Mouse (Mus musculus) midbrain, embryonic 12.5 days (tissue): Measurements from ENCODE around the gene Abca2. TPM values are rescaled to one million over a fixed set of nuclear protein-coding genes. Genes with fewer than 3 reads are reported as not detected.

Experiments used
- ATAC-seq: fragments of 200-750 bp; cut with Nextera tagmentation; 2 replicates; pipeline ENCODE4 v1.8.0; 2017; ENCODE audit warnings: low read depth, moderate TSS enrichment, moderate library complexity; ENCODE audit not compliant: low FRiP score
- H3K27ac ChIP-seq: fragments of 300-500 bp; sonication (generic); replicated peaks from 2 replicates; pipeline ENCODE4 v1.5.1; 2016; ENCODE audit warnings: mild to moderate bottlenecking
- H3K27me3 ChIP-seq: fragments of 300-500 bp; sonication (generic); 2 replicates; pipeline ENCODE4 v1.6.1; 2016; ENCODE audit warnings: mild to moderate bottlenecking
- H3K36me3 ChIP-seq: fragments of 300-500 bp; sonication (generic); 2 replicates; pipeline ENCODE4 v1.6.1; 2016
- H3K4me1 ChIP-seq: fragments of 300-500 bp; sonication (generic); 2 replicates; pipeline ENCODE4 v1.6.1; 2016
- H3K4me2 ChIP-seq: fragments of 300-500 bp; sonication (generic); replicated peaks from 2 replicates; pipeline ENCODE4 v1.6.1; 2016; ENCODE audit warnings: mild to moderate bottlenecking, moderate library complexity
- H3K4me3 ChIP-seq: fragments of 300-500 bp; sonication (generic); 2 replicates; pipeline ENCODE4 v1.5.1; 2016; ENCODE audit warnings: mild to moderate bottlenecking
- H3K9ac ChIP-seq: fragments of 300-500 bp; sonication (generic); replicated peaks from 2 replicates; pipeline ENCODE4 v1.6.1; 2016; ENCODE audit warnings: mild to moderate bottlenecking, moderate library complexity
- H3K9me3 ChIP-seq: fragments of 300-500 bp; sonication (generic); 2 replicates; pipeline ENCODE4 v1.6.1; 2016; ENCODE audit warnings: mild to moderate bottlenecking
- WGBS: fragments of 180-500 bp; shearing (Covaris S2); methylation state at CpG from one replicate; pipeline ENCODE4 v1.1.7; 2016; 5-methylcytosine and 5-hydroxymethylcytosine counted together
- polyA plus RNA-seq: library from polyadenylated mRNA; unstranded; fragments of >200 nt; fragmentation: Nextera tagmentation; extraction: Ambion mirVana; gene quantifications from 2 replicates; pipeline ENCODE4 v1.2.1, GENCODE M21; 2016

The Abca2 gene
- polyA plus RNA-seq, result 9.4 and 10.3 TPM in 2 replicates

DNA sequence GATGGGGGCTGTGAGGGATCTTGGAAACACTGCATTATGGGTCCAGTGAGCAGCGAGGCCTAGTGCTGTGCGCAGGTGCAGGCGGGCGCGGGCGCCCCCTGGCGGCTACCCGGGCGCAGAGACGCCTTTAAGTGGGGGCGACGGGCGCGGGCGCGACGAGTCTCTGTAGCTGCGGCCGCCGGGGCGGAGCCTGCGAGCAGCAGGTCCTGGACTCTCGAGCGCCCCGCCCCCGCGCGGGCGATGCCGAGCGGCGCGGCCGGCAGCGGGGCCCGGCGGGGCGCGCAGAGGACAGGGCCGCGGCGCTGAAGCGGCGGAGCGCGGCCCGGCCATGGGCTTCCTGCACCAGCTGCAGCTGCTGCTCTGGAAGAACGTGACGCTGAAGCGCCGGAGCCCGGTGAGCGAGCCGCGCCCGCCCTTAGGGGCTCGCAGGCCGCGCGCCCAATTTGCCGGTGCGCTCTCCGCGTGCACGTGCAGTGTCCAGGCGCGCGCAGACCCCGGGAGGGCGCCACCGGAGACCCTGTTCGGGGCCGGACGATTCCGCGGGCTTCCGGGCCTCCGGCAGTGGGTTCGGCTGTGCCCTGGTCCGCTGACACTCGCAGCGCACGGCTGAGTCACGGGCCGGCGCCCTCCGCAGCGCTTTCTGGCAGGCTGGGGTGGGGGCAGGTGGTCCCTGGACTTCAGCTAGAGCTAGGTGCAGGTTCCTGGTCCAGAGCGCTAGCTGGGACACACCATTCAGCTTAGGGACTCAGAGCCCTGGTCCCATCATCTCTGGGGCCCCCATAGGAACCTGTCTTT is at the start of gene Abca2:
Gene Abca2 (plus strand): TSS at position 262 of the 795 bp plus-strand sequence.
- Histone ChIP-seq H3K4me3 (peak within 1 kb of the TSS; percentile 78), H3K4me1 (peaks cover 22% of the 10 kb centered on the region), H3K9me3 (no peaks in the 10 kb centered on the region), H3K4me2 (peak within 1 kb of the TSS; percentile 91), H3K27me3 (peaks cover 49% of the 10 kb centered on the region), H3K9ac (peak within 1 kb of the TSS; percentile 87), H3K27ac (peak within 1 kb of the TSS; percentile 85), H3K36me3 (no peaks in the 10 kb centered on the region)
- peak; percentile 88 for ATAC-seq
- WGBS, result under 1% methylated on average over 60 of the region's 89 CpGs

DNA sequence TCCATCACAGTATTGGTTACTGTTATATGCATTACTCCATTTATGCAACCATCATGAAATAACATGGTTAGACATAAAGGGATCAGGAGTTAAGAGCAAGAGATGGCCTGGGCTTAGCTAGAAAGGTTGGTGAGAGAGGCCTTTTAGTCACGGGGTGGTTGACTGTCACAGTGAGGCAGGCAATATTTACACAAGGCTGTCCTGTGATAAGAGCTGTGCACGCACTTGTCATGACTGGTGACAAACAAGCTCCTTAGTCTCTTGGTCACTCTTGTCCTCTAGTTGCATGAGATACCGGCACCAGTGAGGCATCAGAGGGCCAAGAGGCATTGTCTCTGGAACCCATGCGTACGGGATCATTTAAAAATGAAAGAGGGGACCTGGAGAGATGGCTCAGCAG is 44.0 kb upstream of the Abca2 start:
- Histone ChIP-seq H3K27me3 (no peaks in the 10 kb centered on the region), H3K4me3 (no peak overlapping the region), H3K9me3 (no peaks in the 10 kb centered on the region), H3K27ac (no peak overlapping the region), H3K4me1 (no peaks in the 10 kb centered on the region), H3K4me2 (no peak overlapping the region), H3K36me3 (no peaks in the 10 kb centered on the region), H3K9ac (no peak overlapping the region)
- 76% methylated on average over 5 of the region's 5 CpGs for whole genome bisulfite sequencing
- ATAC-seq, result no peak

DNA sequence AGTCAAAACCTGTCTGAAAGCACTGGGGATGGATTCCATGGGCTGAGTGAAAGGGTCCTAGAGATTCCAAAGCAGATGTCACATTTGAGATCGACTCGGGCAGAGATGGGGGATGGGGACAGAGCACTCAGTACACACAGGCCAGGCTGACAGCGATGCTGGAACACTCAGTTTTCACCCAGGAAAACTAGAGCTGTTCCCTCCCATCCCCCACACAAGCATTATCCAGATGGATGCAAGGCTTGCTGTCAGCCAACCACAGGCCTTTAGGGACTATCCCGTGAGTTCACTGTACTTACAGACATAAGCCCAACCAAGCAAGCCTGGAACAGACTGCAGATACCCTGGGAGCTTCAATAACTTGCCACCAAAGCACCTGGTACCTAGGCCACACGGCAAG is 37.2 kb upstream of the Abca2 start:
- no peak for ATAC-seq
- WGBS, result 80% methylated on average over 5 of the region's 5 CpGs
- peaks cover 35% of the 10 kb centered on the region for H3K27me3 ChIP-seq
- no peak overlapping the region for H3K4me3 ChIP-seq
- peaks cover 12% of the 10 kb centered on the region for H3K4me1 ChIP-seq
- H3K9me3 ChIP-seq, result no peaks in the 10 kb centered on the region
- no peak overlapping the region for H3K9ac ChIP-seq
- no peaks in the 10 kb centered on the region for H3K36me3 ChIP-seq
- H3K27ac ChIP-seq, result no peak overlapping the region
- no peak overlapping the region for H3K4me2 ChIP-seq

- no peak for ATAC-seq
- Histone ChIP-seq H3K27ac (no peak overlapping the region), H3K9me3 (no peaks in the 10 kb centered on the region), H3K36me3 (no peaks in the 10 kb centered on the region), H3K4me1 (peaks cover 15% of the 10 kb centered on the region), H3K27me3 (peaks cover 67% of the 10 kb centered on the region), H3K4me2 (no peak overlapping the region), H3K9ac (no peak overlapping the region), H3K4me3 (no peak overlapping the region)
- WGBS, result 43% methylated on average over 3 of the region's 3 CpGs
Observed at GRCm38 (mm10) chr2:25394281-25395221, 34.0 kb upstream of the Abca2 start.

DNA sequence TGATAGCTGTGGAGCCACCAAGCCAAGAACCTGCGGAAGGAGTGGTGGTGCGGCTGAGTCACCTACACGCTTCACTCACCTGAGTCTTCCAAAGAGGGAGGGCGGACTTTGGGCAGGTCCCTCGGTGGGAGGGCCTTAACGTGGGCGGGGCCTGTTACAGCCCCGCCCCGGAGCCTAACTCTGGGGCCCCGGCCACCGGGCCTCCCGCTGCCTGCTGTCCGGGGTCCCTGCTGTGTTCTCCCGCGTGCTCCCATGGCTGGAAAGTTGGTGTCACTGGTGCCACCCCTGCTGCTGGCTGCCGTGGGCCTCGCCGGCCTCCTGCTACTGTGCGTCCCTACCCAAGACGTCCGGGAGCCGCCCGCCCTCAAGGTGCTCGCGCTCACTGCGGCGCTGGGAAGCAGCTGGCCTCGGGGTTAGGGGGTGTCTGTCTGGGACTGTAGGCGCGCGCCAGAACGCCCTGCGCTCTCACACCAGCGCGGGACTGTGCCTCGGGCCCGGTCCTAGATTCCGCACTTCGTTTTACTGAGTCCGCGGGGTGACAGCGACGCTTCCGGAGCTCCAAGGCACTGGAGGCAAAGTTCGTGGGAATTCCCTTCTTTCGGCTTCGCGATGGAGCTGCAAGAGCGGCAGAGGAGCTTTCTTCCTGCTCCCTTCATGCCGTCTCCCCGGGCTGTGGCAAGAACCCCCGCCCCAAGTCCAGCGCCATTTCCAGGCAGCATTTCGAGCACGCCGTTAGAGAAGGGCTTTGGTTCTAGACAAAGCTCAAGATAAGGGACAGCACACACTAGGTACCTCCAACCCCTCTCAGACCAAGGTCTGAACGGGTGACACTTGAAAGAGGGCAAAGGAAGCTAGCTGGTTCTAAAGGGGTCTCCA is 32.5 kb upstream of the Abca2 start, which contains the start of gene Entpd2:
Gene Entpd2 (plus strand): TSS at position 154 of the 876 bp plus-strand sequence.
- Histone ChIP-seq H3K27me3 (peaks cover 82% of the 10 kb centered on the region), H3K4me1 (peaks cover 22% of the 10 kb centered on the region), H3K4me3 (peak within 1 kb of the TSS; percentile 34), H3K36me3 (no peaks in the 10 kb centered on the region), H3K9me3 (no peaks in the 10 kb centered on the region), H3K4me2 (peak within 1 kb of the TSS; percentile 58), H3K9ac (no peak within 1 kb of the TSS), H3K27ac (no peak within 1 kb of the TSS)
- 2% methylated on average over 57 of the region's 57 CpGs for WGBS
- no peak for ATAC-seq

DNA sequence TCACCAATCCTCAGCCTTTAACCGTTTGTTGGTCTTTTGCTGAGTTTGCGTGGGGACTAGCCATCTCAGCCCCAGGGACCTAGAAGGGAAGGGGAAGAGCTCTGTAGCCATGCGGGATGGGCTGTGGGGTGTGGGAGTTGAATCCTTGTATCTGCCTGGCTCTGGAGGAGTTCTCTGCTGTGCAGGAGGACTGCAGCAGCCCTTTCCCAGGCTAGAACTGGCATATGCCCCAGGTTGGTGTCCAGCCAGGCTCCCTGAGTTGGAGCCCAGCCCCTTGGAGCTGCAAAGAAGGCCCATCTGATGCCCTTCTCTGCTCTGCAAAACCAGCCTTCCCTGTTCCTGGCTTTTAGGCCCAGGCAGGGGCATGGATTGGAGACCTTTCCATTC is 31.9 kb upstream of the Abca2 start:
- Histone ChIP-seq H3K9me3 (no peaks in the 10 kb centered on the region), H3K4me2 (peak overlapping the region; percentile 58), H3K27me3 (peaks cover 86% of the 10 kb centered on the region), H3K36me3 (no peaks in the 10 kb centered on the region), H3K27ac (no peak overlapping the region), H3K4me3 (no peak overlapping the region), H3K9ac (no peak overlapping the region), H3K4me1 (peaks cover 22% of the 10 kb centered on the region)
- no peak for ATAC-seq
- 24% methylated on average over 3 of the region's 3 CpGs for WGBS

DNA sequence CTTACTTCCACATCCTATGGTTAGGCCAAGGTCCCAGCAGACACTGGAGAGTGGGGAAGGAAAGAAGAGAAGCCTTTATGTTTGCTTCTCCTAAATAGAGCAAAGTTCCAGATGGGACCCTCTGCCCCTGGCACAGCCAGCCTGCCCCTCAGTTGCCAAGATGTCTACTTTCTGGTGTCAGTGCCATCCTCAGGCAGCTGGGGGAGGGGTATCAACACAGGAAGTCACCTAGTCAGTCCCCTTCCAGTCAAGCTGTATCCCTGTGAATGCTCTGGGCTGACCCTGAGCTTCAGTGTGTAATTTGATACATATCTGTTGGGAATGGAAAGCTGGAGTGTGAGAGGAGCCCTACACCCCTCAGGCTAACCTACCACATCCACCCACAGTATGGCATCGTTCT is 31.5 kb upstream of the Abca2 start:
- 70% methylated on average over 1 of the region's 1 CpGs for WGBS
- ATAC-seq, result no peak
- H3K4me3 ChIP-seq, result no peak overlapping the region
- no peak overlapping the region for H3K27ac ChIP-seq
- H3K27me3 ChIP-seq, result peaks cover 85% of the 10 kb centered on the region
- H3K4me2 ChIP-seq, result no peak overlapping the region
- H3K36me3 ChIP-seq, result no peaks in the 10 kb centered on the region
- H3K9me3 ChIP-seq, result no peaks in the 10 kb centered on the region
- peaks cover 22% of the 10 kb centered on the region for H3K4me1 ChIP-seq
- H3K9ac ChIP-seq, result no peak overlapping the region

GRCm38 (mm10) chr2:25398065-25398464 is 30.4 kb upstream of the Abca2 start:
- 93% methylated on average over 7 of the region's 7 CpGs for WGBS
- peaks cover 25% of the 10 kb centered on the region for H3K4me1 ChIP-seq
- H3K9ac ChIP-seq, result no peak overlapping the region
- H3K9me3 ChIP-seq, result no peaks in the 10 kb centered on the region
- H3K36me3 ChIP-seq, result no peaks in the 10 kb centered on the region
- no peak for ATAC-seq
- no peak overlapping the region for H3K4me3 ChIP-seq
- no peak overlapping the region for H3K27ac ChIP-seq
- no peak overlapping the region for H3K4me2 ChIP-seq
- H3K27me3 ChIP-seq, result peaks cover 84% of the 10 kb centered on the region

DNA sequence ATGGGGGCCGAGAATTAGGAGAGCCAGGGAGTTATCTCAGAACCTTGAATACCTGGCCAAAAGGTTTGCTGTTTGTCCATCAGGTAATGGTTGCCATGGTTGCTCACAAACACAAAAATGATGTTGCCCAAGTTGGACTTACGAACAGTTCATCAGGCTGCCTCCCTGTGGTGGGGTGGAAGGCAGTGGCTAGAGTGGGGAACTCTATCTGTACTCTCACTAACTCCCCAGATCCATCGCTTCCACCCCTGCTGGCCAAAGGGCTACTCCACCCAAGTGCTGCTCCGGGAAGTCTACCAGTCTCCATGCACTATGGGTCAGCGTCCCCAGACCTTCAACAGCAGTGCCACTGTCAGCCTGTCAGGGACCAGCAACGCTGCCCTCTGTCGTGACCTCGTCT is 29.5 kb upstream of the Abca2 start, which contains the start of gene Npdc1:
Gene Npdc1 (plus strand): TSS at position 301 of the 400 bp plus-strand sequence.
- Histone ChIP-seq H3K4me1 (peaks cover 31% of the 10 kb centered on the region), H3K4me2 (no peak within 1 kb of the TSS), H3K9ac (no peak within 1 kb of the TSS), H3K9me3 (no peaks in the 10 kb centered on the region), H3K27me3 (peaks cover 78% of the 10 kb centered on the region), H3K27ac (no peak within 1 kb of the TSS), H3K4me3 (no peak within 1 kb of the TSS), H3K36me3 (no peaks in the 10 kb centered on the region)
- no peak for ATAC-seq
- whole genome bisulfite sequencing, result 68% methylated on average over 8 of the region's 8 CpGs

DNA sequence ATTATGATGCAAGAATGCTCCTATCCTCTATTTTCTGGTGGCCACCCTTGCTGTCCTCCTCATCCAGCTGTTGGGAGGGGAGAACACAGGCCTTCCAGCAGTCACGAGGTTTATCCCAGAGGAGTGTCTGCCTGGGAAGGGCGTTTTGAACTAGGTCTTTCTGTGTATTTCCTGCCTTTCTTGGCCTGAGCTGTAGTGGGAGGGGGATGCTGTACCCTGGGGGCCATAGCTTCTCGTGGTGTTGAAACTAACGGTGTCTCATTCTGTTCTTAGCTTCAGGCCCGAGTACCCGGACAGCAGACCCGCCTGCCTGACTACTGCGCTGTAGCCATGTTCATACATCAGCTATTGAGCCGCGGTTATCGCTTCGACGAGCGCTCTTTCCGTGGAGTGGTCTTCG is 28.2 kb upstream of the Abca2 start:
- 27% methylated on average over 16 of the region's 16 CpGs for WGBS
- H3K9ac ChIP-seq, result no peak overlapping the region
- ATAC-seq, result no peak
- H3K4me2 ChIP-seq, result peak overlapping the region; percentile 41
- no peaks in the 10 kb centered on the region for H3K36me3 ChIP-seq
- peaks cover 66% of the 10 kb centered on the region for H3K27me3 ChIP-seq
- H3K4me1 ChIP-seq, result peaks cover 35% of the 10 kb centered on the region
- peak overlapping the region; percentile 19 for H3K4me3 ChIP-seq
- no peak overlapping the region for H3K27ac ChIP-seq
- no peaks in the 10 kb centered on the region for H3K9me3 ChIP-seq

DNA sequence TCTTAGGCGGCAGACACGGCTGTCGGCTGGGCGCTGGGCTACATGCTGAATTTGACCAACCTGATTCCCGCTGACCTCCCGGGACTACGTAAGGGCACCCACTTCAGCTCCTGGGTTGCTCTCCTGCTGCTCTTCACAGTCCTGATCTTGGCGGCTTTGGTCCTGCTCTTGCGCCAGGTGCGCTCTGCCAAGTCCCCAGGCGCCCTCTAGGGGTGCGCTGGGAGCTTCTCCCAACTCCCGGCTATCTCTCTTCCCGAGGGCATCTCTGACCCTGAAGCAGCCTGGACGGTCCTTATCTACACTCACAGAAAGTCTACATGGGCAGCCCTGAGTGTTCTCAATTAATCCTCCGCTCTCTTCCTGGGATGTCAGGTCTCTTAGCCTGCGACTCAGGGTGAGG is 27.7 kb upstream of the Abca2 start:
- H3K9ac ChIP-seq, result no peak overlapping the region
- no peaks in the 10 kb centered on the region for H3K9me3 ChIP-seq
- peak overlapping the region; percentile 19 for H3K4me3 ChIP-seq
- H3K27me3 ChIP-seq, result peaks cover 61% of the 10 kb centered on the region
- no peaks in the 10 kb centered on the region; the same call in 1 of the 2 replicates for H3K36me3 ChIP-seq
- H3K4me2 ChIP-seq, result peak overlapping the region; percentile 41
- no peak for ATAC-seq
- no peak overlapping the region for H3K27ac ChIP-seq
- WGBS, result 2% methylated on average over 17 of the region's 17 CpGs
- H3K4me1 ChIP-seq, result peaks cover 31% of the 10 kb centered on the region
